Mouse (Mus musculus): ENCODE data around the gene Tram2. TPM values are rescaled to one million over a fixed set of nuclear protein-coding genes. Genes with fewer than 3 reads are reported as not detected.

The Tram2 gene
- total RNA-seq (2021) = 1 to 10 TPM; 2.7 to 3.9 TPM
- long read RNA-seq, experiment 1, full-length matches to known transcripts = 2 of 2 reads
- long read RNA-seq, experiment 1, partial matches to known transcripts = 0 of 2 reads
- long read RNA-seq, experiment 1, other reads (novel, unspliced or antisense) = 0 of 2 reads
- long read RNA-seq, experiment 2, full-length matches to known transcripts = 5 of 5 reads
- long read RNA-seq, experiment 2, partial matches to known transcripts = 0 of 5 reads
- long read RNA-seq, experiment 2, other reads (novel, unspliced or antisense) = 0 of 5 reads

DNA sequence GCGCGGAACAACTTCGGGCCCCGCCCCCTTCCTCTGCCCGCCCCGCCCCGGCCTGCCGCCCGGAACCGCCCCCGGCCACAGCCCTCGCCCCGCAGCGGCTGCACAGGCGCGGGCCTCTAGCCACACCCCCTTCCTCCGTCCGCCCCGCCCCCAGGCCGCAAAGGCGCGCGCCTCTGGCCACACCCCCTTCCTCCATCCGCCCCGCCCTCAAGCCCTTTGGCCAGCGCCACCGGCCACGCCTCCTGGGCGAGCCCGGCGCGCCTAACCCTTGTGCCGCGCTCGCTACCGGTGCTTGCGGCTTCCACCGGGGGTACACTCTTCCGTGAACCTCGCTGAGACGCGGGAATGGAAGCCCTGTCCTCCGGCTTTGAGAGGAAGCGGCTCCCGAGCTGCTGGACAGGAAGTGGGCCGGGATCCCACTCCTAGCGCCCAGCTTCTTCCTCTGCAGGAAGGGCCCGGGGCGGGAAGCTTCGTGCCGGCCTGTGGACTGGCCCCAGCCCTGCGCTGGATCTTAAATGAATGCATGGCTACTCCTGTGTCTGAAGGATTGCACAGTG is at the start of gene Tram2:
TSS of gene Tram2 (minus strand) at position 13 of the 557 bp plus-strand sequence.
- DNase-seq = peak; percentile 93 to 95
- intact Hi-C loops (cut with DNase I) = loop anchor here (5.0 kb wide), 2 partner anchors 67 to 127 kb away; partner anchors contain the start of gene Efhc1

DNA sequence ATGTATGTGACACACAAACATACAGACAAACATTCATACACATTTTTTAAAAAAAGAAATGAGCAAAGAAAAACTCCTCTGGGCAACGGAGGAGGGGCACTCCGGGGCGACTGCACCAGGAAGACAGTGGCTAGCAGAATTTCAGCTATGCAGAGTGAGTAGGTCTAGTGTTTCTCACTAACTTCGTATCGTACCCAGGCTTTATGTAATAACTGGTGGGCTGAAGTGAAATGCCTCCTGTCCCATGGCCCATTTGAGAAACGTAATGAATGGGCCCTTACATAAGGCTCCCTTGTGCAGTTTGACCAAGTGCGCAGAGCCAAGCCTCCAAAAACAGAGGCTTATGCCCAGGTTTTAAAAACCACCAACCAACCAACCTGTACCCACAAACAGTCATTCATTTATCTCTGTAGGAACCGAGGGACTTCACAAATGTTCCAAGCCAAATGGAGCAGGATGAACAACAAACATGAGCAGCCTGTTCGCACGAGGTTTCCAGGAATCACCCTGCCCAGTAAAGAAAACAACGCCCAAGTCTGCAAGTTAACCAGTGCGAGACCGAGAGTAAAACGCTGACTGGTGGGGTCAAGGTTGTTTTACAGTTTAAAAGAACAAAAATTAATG is 45.8 kb upstream of the Tram2 start:
- intact Hi-C loops (cut with DNase I) = no loop called here
- DNase-seq = no peak

DNA sequence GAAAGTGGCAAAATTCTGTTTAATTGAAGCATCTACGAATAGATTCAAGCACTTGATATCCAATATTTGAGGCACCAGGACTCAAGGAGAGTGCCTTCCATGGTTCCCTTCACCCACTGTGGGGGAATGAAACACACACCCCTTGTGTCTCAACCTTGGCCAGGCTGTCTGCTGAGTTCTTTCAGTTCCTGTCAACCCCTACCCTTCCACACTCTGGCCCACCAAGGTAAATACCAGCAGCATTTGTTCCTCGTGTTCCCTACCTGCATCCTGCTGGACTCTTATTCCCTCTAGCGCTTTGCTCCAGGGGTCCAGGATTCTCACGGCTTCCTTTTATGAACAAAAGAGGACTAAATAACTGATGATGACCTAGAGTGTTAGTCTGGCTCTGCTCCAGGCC is 24.8 kb upstream of the Tram2 start:
- no peak for DNase-seq
- intact Hi-C loops (cut with DNase I) = loop anchor here (5.0 kb wide), 1 partner anchor 101 kb away; no protein-coding TSS in a partner anchor

DNA sequence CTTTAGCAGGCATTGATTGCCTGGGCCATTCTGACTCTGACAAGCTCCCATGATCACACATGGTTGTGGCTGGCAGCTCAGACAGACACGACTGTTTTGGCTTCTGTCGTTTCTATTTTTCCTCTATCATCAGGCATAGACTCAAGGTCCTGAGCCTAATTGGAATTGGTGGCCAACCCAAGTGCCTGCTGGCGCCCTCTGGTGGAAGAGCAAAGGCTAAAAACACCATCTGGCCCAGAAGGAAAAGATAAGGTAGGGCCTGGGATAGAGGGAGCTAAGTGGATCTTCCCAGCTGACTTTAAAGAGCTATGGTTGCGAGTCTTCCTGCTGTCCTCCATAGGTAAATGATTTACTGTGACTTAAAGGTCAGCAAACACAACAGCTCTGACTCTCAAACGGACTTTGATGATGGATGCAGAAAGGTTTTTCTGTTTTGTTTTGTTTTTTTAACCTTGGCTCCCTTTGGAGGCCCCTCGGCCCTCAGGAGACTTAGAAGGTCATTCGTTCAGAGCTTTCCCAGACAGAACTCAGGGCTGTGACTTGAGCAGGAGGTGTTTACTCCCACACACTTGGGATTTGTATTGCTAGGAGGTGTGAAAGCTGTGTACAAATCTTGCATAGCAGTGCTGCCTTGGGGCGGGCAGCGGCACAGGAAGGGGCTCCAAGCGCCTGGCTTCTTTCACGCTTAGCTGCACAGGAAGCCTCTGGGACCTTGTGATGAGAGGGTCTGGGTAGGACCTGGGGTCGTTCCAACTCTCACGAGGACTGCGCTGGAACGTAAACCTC is 22.4 kb upstream of the Tram2 start:
- intact Hi-C loops (cut with DNase I) = loop anchor here (2.0 to 5.0 kb wide), 2 partner anchors 99 to 163 kb away; no protein-coding TSS in a partner anchor
- DNase-seq = peak; percentile 52 to 66

DNA sequence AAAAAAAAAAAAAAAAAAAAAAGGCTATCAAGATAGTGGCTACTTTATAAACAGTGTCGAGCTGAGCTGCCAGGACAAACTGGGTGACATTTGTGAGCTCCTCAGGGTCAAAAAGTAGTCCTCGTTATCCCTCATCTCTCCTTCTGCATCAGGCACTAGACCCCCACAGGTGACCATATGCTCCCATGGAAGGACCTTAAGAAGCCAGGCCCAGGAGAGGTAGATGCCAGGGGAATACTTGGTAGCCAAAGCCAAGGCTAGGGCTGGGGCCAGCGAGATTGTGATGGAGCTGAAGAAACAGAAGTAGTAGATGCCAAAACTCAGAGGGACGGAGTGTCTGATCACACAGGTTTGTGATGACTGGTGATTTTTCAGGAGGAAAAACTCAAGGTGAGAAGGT is 21.7 kb upstream of the Tram2 start:
- no peak for DNase-seq
- intact Hi-C loops (cut with DNase I) = loop anchor here (2.0 to 5.0 kb wide), 2 partner anchors 98 to 162 kb away; no protein-coding TSS in a partner anchor

DNA sequence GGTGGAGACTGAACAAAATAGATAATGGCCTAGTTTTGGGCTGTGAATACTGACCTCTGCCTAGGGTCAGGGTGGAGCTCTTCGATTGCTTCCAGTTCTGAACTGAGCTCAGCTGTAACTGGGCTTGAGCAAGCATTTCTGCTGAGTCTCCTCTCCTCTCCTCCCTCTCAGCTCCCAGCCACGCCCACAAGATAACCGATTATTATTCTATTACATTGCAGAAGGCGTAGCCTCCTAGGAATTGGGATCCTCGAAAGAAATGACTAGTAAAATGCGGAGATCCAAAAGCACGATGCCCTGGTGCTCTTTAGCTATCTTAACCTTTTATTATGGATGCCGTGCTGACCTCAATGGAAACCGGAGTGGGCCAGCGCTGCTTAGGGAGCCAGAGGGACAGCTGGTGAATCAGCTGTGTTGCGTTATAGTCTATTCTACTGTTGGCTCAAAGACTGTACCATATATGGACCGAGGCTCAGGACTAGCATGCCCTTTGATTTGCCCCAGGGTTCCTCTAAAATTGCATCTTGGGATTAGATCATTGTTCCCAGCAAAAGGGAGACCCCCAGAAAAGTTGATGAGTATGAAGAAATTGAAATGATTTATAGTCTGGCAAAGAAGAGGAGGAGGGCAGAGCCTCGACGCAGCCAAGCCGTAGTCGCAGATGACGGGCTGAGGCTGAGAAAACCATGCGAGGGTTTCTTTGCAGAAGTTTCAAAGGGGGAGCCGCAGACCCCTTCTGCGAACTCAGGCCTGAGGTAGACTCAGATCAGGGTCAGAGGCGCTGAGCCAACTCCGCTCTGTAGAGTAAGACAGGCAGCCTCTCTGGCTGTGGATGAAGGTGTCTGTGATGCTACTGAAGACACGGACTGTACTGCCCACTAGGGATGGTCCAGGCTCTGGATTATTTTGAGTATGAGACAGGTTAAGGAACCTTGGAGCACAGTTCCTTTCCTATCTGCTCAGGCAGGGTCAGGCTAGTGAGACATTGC is 18.3 kb upstream of the Tram2 start:
- intact Hi-C loops (cut with DNase I) = no loop called here
- no peak for DNase-seq

- intact Hi-C loops (cut with DNase I) = no loop called here
- no peak for DNase-seq
Measured at GRCm38 (mm10) chr1:21094644-21095215, 15.7 kb upstream of the Tram2 start.

DNA sequence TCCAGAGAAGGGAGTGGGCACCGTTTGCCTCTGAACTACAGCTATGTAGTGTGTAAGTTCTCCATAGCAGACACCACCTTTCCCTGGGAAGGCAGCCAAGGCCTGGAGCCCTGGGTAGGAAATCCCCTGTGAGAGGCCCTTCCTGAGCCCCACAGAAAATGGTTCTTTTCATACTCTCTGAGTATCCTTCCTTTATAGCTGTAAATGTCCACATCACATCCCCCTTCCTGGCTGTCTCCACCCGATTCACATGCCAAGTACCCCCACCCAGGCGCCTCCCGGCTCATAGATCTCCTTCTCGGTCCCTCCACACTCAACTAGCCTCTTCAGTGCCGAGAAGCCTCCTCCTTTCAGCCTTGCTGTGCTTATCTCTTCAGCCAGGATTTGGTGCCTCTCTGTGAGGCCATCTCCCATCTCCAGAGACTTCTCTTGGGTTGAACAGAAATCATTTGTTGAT is 10.7 kb upstream of the Tram2 start:
- intact Hi-C loops (cut with DNase I) = loop anchor here (10.0 kb wide), 1 partner anchor 265 kb away; the partner anchor contains the start of gene Mcm3
- no peak for DNase-seq

DNA sequence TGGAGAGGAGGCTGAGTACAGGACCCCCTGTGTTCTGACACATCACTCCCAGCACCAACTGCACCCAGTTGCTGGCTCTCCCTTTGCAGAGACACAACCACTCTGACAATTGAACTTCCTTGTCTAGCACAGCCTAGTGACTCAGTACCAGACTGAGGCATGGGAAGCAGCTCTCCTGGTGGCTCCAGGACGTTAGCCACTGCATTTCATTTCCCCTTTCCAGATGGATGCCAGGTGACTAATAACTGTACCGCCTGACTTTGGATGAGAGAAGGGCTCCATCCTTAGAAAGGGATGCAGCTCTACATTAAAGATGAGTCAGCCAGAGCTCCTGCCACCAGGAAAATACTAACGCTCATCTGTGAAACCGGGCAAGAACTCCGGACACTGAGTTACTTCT is 7.3 kb upstream of the Tram2 start:
- intact Hi-C loops (cut with DNase I) = loop anchor here (10.0 kb wide), 1 partner anchor 261 kb away; the partner anchor contains the start of gene Mcm3
- DNase-seq = no peak

DNA sequence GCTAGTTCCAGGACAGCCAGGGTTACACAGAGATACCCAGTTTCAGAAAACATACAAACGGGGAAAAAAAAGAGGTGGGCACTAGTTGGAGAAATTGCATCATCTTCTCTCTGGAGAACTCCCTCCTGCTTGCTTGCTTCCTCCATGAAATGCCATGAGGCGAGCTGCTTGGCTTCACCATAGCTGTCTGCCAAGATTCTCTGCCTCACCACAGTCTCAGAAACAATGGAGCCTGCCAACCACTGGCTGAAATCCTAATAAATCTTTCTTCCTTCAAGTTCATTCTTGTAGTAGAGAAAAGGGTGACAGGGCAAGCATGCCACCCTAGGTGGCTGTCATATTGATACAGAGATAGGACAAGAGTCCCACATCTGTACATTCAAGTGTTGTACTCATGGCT is 5.6 kb upstream of the Tram2 start:
- intact Hi-C loops (cut with DNase I) = loop anchor here (10.0 kb wide), 1 partner anchor 260 kb away; the partner anchor contains the start of gene Mcm3
- DNase-seq = no peak

GRCm38 (mm10) chr1:21080362-21080761 is 1.3 kb upstream of the Tram2 start:
- intact Hi-C loops (cut with DNase I) = loop anchor here (10.0 kb wide), 1 partner anchor 256 kb away; the partner anchor contains the start of gene Mcm3

GRCm38 (mm10) chr1:21078481-21079214 is 381 bp downstream of the Tram2 start:
- intact Hi-C loops (cut with DNase I) = loop anchor here (5.0 kb wide), 2 partner anchors 66 to 126 kb away; partner anchors contain the start of gene Efhc1
- no peak for DNase-seq

More at GRCm38 (mm10) chr1:21080362-21080761, 1.3 kb upstream of the Tram2 start:
- DNase-seq = no peak

DNA sequence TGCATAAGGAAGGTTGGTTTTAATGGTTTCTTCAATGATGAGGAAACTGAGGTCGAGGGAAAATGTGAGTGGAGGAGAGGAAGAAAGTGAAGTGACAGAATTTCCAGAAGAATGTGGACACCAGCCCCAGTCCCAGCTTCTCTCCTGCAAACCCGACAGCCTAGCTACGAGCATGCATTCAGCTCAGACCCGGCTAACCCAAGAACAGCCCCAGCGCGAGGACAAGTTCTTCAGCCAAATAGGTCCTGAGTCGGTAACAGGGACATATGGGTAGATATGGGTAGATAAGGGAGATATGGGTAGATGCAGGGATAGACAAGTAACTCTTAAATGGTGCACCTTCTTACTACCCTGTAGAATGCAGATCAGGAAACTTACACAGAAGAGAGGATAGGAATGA is 1.4 kb downstream of the Tram2 start:
- intact Hi-C loops (cut with DNase I) = loop anchor here (5.0 kb wide), 2 partner anchors 65 to 125 kb away; partner anchors contain the start of gene Efhc1

DNA sequence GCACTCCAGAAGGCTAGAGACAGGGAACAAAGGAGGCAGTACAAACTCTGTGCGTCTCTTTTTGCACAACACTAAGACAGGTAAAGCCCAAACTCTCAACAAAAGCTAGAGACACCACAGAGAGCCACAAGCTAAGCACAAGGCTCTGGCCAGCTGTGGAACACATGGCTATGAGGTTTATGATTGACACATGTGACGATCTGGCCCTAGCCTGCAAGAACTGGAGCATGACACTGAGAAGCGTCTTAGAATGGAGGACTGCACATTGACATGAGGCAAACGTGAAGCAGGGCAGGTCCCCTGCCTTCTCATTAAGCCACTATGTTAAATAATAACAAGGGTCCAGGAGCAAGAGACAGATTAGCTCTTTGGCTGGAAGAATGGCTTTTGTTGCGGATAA is 1.8 kb downstream of the Tram2 start:
- no peak for DNase-seq
- intact Hi-C loops (cut with DNase I) = loop anchor here (5.0 kb wide), 2 partner anchors 65 to 125 kb away; partner anchors contain the start of gene Efhc1

More for the DNA sequence above, 1.4 kb downstream of the Tram2 start:
- DNase-seq = no peak

DNA sequence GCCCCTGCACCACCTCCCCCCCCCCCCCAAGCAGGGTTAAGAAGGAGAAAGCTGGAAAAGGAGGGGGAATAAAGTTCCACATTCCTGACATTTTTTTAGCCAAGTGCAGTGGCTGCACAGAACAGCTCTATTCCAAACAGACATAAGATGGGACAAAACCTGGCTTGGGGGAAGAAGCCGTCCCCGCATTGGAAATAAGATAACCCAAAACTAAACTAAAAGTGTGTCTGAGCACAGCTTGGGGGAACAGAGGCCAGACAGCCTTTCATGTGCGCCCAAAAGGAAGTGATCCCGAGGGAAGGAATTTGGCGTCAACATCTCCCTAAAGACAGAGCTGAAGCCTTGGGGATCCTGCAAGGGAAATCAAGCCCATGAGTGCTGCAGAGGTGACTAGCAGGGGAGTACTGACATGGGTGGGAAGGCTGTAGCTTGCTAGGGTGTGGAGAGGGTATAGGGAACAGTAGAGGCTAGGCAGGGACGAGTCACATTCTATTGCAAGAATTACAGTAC is 3.0 kb downstream of the Tram2 start:
- no peak for DNase-seq

GRCm38 (mm10) chr1:21074231-21074630 is 4.8 kb downstream of the Tram2 start:
- intact Hi-C loops (cut with DNase I) = no loop called here
- no peak for DNase-seq

More for the DNA sequence above, 3.0 kb downstream of the Tram2 start:
- intact Hi-C loops (cut with DNase I) = loop anchor here (5.0 kb wide), 2 partner anchors 64 to 124 kb away; partner anchors contain the start of gene Efhc1

DNA sequence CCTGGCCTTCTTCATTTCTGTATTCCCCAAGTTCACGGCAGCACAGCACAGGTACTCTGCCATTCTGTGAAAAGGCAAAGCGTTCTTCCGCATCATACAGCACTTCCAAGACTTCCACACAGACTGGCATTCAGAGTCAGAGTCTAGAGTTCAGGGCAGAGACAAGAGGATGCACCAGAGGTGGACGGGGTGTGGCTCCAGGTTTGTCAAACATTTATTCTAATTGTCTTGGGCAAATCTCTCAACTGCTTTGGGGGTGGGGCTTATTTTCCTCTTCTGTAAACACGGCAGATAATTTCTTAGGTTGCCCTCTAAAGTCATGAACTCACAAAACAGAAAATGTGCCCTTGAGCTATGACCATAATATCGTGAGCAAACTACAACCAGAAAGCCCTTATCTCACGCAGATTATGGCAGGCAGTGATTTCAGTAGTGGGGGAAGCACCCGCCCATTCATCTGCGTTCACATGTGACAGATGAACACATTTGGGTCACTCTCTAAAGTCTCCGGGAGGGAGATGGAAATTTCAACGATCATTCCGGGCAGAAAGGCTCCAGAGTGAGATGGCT is 6.1 kb downstream of the Tram2 start:
- DNase-seq = no peak
- intact Hi-C loops (cut with DNase I) = no loop called here
